Mouse (Mus musculus) G1E (cell line): ENCODE data around the gene Cdk5rap2. TPM values are rescaled to one million over a fixed set of nuclear protein-coding genes. Genes with fewer than 3 reads are reported as not detected.

ENCODE experiments used
- ATAC-seq: 2 replicates; pipeline ENCODE4 v1.8.0; 2016; ENCODE audit warnings: mild to moderate bottlenecking; ENCODE audit not compliant: insufficient number of reproducible peaks, poor library complexity, low FRiP score, severe bottlenecking; ENCODE audit errors: extremely low read depth
- DNase-seq: peaks from one replicate; pipeline ENCODE4 v3.0.0; 2012; ENCODE audit warnings: low spot score
- H3K27me3 ChIP-seq: 2 replicates; pipeline ENCODE4 v1.6.1; 2012; ENCODE audit warnings: mild to moderate bottlenecking, low read length, inconsistent platforms; ENCODE audit not compliant: insufficient read depth
- H3K36me3 ChIP-seq: replicated peaks from 2 replicates; pipeline ENCODE3; 2012; ENCODE audit warnings: mild to moderate bottlenecking, inconsistent platforms
- H3K4me1 ChIP-seq: 2 replicates; pipeline ENCODE4 v1.6.1; 2012; ENCODE audit warnings: low read depth, low read length, inconsistent platforms, mixed read lengths; ENCODE audit not compliant: insufficient read depth
- H3K4me3 ChIP-seq: 2 replicates; pipeline ENCODE4 v1.5.1; 2012; ENCODE audit warnings: low read depth, mild to moderate bottlenecking, inconsistent platforms, low read length, moderate library complexity, mixed read lengths
- H3K9me3 ChIP-seq: replicated peaks from 2 replicates; pipeline ENCODE4 v1.6.1; 2012; ENCODE audit warnings: inconsistent platforms
- CTCF ChIP-seq: IDR thresholded peaks from 2 replicates; pipeline ENCODE4 v1.5.1; 2012; ENCODE audit warnings: low read depth, low read length, inconsistent platforms, mixed read lengths
- GATA1 ChIP-seq: IDR thresholded peaks from 2 replicates; pipeline ENCODE4 v1.6.1; 2012; ENCODE audit warnings: borderline replicate concordance, low read length, inconsistent platforms, mixed read lengths
- GATA2 ChIP-seq: IDR thresholded peaks from 2 replicates; pipeline ENCODE4 v1.6.1; 2012; ENCODE audit warnings: low read depth, low read length, inconsistent platforms, borderline replicate concordance
- POLR2AphosphoS5 ChIP-seq: IDR thresholded peaks from 2 replicates; pipeline ENCODE4 v1.6.1; 2012; ENCODE audit warnings: low read depth, low read length, inconsistent platforms; ENCODE audit not compliant: insufficient replicate concordance
- TAL1 ChIP-seq: conservative IDR thresholded peaks from 2 replicates; pipeline ENCODE4 v1.6.1; 2012; ENCODE audit warnings: low read depth, low read length, inconsistent platforms, mixed read lengths
- polyA plus RNA-seq: library from polyadenylated mRNA; stranded (reverse); fragments of >175 nt; gene quantifications from 2 replicates; pipeline ENCODE4 v1.2.3, GENCODE M21; 2012
- total RNA-seq, 2 experiments: library from RNA; stranded (forward) in 1 of 2; stranded (reverse) in 1 of 2; fragments of 200-1000 nt in 1 of 2; fragments of >200 nt in 1 of 2; fragmentation: Nextera tagmentation in 1 of 2; gene quantifications; 2 replicates each; pipeline ENCODE4 v1.2.3; 2014 to 2017

The Cdk5rap2 gene
- total and polyA plus RNA-seq, 3 experiments, result 5.6 to 39.9 (median 29.3) TPM

DNA sequence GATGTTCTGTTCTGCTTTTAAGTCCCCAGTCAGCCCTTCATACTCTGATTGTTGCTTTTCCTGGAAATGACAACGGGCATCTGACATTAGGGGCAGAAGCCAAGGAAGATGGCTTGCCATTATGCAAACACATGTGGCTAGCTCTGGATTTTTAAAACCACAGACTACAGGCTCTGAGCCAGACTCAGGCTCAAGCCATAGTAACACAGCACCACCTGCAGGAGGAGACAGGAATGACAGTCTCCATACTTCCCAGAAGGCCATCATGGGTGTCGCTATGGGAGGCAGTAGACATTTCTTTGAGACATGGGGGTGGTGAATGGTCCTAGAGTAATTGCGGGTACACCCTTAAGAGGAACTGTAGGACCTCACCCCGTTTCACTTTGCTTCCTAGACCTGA is 103.0 kb downstream of the Cdk5rap2 start:
- Histone ChIP-seq H3K9me3 (no peaks in the 10 kb centered on the region), H3K27me3 (no peaks in the 10 kb centered on the region), H3K4me1 (no peaks in the 10 kb centered on the region), H3K4me3 (no peak overlapping the region), H3K36me3 (peaks cover 75% of the 10 kb centered on the region)
- no peak for DNase-seq
- TF ChIP-seq POLR2AphosphoS5 (no peak), GATA2 (no peak), TAL1 (no peak), GATA1 (no peak), CTCF (peak; percentile 84)
- ATAC-seq, result peak; percentile 28

DNA sequence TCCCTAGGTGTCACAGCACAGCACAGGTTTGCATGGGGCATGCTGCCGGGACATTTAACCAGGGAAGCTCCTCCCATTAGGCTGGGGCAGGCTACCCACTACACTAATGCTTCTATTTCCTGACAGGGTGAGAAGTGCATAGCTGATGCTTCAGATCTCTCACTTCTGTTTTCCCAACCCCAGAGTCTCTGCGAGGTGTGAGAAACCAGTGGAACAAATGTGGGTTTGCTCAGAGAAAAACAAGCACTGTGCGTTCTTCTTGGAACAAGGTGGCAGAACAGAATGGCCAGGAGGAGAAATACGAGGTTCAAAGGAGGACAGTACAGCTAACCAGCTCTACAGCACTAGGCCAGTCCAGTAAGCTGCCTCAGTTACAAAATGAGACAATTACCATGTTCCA is 106.4 kb downstream of the Cdk5rap2 start:
- no peaks in the 10 kb centered on the region for H3K9me3 ChIP-seq
- no peak for ATAC-seq
- DNase-seq, result no peak
- no peaks in the 10 kb centered on the region for H3K4me1 ChIP-seq
- no peak overlapping the region for H3K4me3 ChIP-seq
- H3K36me3 ChIP-seq, result peaks cover 78% of the 10 kb centered on the region
- H3K27me3 ChIP-seq, result no peaks in the 10 kb centered on the region
- TF ChIP-seq CTCF, result no peak

DNA sequence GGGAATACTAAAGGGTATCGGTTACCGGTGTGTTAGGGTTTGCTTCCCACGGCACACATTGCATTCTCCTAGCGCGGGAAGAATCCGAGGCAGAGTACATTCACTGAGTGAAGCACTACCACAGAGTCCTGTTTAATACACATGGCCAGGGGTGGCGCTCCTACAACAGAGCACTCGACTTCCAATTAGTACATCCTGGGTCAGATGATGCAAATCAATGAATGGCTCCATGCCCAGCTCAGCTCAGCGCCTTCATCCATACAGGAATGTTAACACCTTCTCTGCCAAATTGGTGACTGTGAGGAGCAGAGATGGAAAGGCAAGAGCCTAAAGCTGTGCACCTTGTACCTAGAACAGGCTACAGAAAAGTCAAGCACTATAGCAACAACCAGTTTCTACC is 109.1 kb downstream of the Cdk5rap2 start:
- ATAC-seq, result no peak

DNA sequence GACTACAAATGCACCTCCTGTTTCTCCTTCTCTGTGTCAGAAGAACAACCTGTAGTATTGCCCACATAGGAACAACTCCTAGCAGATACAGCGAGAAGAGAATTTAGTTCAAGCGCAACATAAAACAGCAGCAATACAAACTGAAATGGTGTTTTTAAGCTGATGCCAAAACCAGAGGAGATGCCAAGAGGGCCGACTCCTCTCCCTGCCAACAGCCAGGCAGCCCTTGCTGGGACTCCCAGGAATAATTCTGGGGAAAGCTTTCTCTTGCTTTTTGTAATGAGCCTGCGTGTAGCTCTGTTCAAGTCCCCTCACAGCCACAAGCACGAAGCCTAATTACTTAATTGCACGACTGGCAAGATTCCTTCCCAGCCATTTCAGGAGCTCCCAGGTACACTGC is 120.9 kb downstream of the Cdk5rap2 start:
- peaks cover 72% of the 10 kb centered on the region for H3K36me3 ChIP-seq
- DNase-seq, result no peak

More for the DNA sequence above, 109.1 kb downstream of the Cdk5rap2 start:
- H3K27me3 ChIP-seq, result no peaks in the 10 kb centered on the region
- no peak for DNase-seq
- no peaks in the 10 kb centered on the region for H3K9me3 ChIP-seq
- H3K36me3 ChIP-seq, result peaks cover 83% of the 10 kb centered on the region
- TF ChIP-seq GATA2, result no peak
- no peak for TF ChIP-seq POLR2AphosphoS5
- no peak for TF ChIP-seq CTCF
- no peak for TF ChIP-seq TAL1
- TF ChIP-seq GATA1, result no peak
- H3K4me3 ChIP-seq, result no peak overlapping the region
- no peaks in the 10 kb centered on the region for H3K4me1 ChIP-seq

DNA sequence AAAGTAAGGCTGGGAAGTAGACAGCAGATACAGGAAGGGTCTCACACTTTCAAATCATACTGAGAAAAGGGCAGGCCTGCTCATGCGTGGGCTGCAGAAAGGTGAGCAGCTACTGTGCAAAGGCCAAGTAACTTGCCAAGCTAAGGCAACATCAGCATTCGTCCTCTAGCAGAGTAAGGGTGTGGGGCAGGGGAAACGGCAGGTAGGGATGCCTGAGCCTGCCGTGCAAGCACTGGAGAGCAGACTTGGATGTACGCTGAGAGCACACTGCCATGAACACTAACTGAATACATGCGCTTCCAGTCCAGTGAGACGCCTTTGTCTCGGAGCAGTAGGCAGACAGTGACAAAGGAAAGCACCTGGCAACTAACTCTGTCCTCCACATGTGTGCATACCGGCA is 127.1 kb downstream of the Cdk5rap2 start:
- DNase-seq (no peak), ATAC-seq (no peak)
- Histone ChIP-seq H3K9me3 (no peaks in the 10 kb centered on the region), H3K27me3 (no peaks in the 10 kb centered on the region), H3K36me3 (peaks cover 85% of the 10 kb centered on the region), H3K4me3 (no peak overlapping the region), H3K4me1 (no peaks in the 10 kb centered on the region)
- no peak for TF ChIP-seq CTCF
- TF ChIP-seq GATA2, result no peak
- no peak for TF ChIP-seq POLR2AphosphoS5
- TF ChIP-seq TAL1, result no peak
- no peak for TF ChIP-seq GATA1

More for the DNA sequence above, 120.9 kb downstream of the Cdk5rap2 start:
- no peak overlapping the region for H3K4me3 ChIP-seq
- no peak for ATAC-seq
- no peaks in the 10 kb centered on the region for H3K4me1 ChIP-seq
- no peaks in the 10 kb centered on the region for H3K27me3 ChIP-seq
- no peaks in the 10 kb centered on the region for H3K9me3 ChIP-seq
- no peak for TF ChIP-seq GATA2

DNA sequence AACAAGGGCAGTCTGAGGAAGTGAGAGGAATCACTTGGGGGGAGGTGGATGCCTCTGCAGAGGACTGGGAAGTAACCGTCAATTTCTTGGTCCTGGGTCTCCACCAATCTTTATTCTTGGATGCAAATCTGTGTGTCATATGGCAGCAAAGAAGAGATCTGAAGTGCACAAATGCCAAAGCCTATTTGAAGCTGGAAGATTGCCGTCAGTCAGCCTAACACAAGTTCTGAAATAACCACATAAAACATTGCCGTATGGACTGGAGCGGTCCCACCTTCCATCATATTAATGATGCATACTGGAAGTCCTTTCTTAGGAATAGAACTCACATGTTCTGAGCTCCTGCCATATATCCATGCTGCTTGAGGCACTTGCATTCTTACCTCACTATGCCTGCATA is 131.4 kb downstream of the Cdk5rap2 start:
- TF ChIP-seq TAL1 (no peak), CTCF (no peak), GATA1 (no peak), POLR2AphosphoS5 (no peak), GATA2 (no peak)
- no peaks in the 10 kb centered on the region for H3K27me3 ChIP-seq
- DNase-seq (no peak), ATAC-seq (no peak)
- H3K9me3 ChIP-seq, result no peaks in the 10 kb centered on the region
- H3K36me3 ChIP-seq, result peaks cover 85% of the 10 kb centered on the region
- H3K4me3 ChIP-seq, result no peak overlapping the region
- no peaks in the 10 kb centered on the region for H3K4me1 ChIP-seq

DNA sequence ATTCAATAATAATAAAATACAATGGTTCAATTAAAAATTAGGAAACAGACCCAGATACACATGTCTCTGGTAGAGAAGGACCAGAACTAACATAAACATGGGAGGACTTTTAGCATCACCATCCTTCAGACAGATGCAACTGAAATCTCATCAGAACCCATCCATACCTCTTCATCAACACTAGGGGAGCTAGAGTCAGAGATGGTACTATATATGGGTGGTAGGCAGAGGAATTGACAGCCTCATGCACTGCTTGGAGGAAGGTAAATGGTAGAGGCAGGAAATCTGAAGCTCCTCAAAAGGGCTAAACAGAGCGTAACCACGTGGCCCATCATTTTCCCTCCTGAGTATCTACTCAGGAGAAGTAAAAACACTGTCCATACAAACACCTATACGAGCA is 132.2 kb downstream of the Cdk5rap2 start:
- Histone ChIP-seq H3K9me3 (no peaks in the 10 kb centered on the region), H3K27me3 (no peaks in the 10 kb centered on the region), H3K36me3 (peaks cover 85% of the 10 kb centered on the region), H3K4me1 (no peaks in the 10 kb centered on the region), H3K4me3 (no peak overlapping the region)
- no peak for TF ChIP-seq GATA1
- TF ChIP-seq CTCF, result no peak
- no peak for TF ChIP-seq GATA2
- no peak for TF ChIP-seq POLR2AphosphoS5
- no peak for TF ChIP-seq TAL1
- ATAC-seq (no peak), DNase-seq (no peak)
